Mouse (Mus musculus): ENCODE results near the gene Ssbp1.

Gene Ssbp1

GRCm38 (mm10) chr6:40470916-40471719, at the start of gene Ssbp1:
Gene Ssbp1 (plus strand): TSS chr6:40471352.
- peak; percentile 90 to 93 for DNase-seq

GRCm38 (mm10) chr6:40423013-40423412, 48.1 kb upstream of the Ssbp1 start:
- no peak for DNase-seq

- DNase-seq, result peak; percentile 51 to 59
Measured at GRCm38 (mm10) chr6:40423774-40424173, 47.4 kb upstream of the Ssbp1 start.

DNA sequence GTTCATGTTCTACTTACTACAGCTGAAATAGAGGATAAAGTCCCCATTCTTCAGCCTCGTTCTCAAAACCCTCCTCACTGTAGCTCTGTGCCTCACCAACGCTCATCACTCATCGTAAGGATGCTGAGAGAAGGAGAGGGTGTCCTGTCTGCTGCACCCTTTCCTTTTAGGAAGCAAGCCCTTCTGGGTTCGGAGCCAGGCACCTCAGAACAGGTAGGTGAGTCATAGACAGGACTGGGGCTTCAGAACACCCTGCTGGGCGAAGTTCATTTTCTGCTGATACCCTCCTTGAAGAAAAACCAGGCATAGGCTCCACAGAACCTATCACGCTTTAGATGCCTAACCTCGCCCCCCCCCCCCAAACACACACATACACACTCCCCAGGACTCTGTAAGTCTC, 43.7 kb upstream of the Ssbp1 start:
- no peak for DNase-seq

GRCm38 (mm10) chr6:40428696-40429095, 42.5 kb upstream of the Ssbp1 start:
- DNase-seq, result no peak

GRCm38 (mm10) chr6:40429521-40429931, 41.6 kb upstream of the Ssbp1 start:
- DNase-seq, result no peak

- DNase-seq, result no peak
Measured at GRCm38 (mm10) chr6:40430251-40430650, 40.9 kb upstream of the Ssbp1 start.

- DNase-seq, result no peak
Measured at GRCm38 (mm10) chr6:40430878-40431277, 40.3 kb upstream of the Ssbp1 start.

DNA sequence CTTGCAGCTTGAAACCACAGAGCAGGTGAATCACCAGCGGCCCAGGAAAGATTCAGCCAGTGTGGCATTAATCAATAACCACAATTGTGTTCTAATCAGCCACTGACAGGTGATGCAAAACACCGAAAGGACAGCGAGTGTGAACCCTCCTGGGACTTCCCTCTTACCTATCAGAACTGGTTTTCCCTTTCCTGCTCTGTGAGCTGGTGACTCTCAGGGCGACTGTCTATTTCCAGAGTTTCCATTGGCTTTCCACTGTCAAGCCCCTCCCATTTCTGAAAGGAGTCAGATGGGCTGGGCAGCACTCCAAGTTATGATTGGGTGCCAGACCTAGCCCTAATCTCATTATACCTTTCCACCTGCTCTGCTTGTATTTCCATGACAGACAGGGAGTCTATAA, 39.8 kb upstream of the Ssbp1 start:
- no peak for DNase-seq

GRCm38 (mm10) chr6:40431812-40432211, 39.3 kb upstream of the Ssbp1 start:
- no peak for DNase-seq

GRCm38 (mm10) chr6:40432346-40433275, 38.5 kb upstream of the Ssbp1 start:
- no peak for DNase-seq

DNA sequence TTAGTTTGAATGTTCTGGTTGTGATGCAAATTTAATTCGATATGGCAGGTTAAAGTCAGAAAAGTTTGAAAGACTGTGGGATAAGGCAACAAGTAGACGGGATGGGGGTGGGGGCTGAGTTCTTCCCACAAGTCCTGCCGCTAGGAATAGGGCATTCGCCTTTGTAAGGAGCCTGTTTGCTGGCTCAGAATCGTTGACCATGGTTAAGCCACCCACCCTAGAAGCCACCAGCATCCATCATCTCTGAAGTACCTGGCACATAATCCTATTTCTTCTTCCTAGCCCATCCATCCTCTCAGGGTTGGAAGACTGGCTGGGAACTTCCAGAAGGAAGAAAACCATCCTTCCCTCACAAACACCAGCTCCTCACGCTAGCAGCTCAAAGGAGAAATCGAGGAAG, 36.5 kb upstream of the Ssbp1 start:
- no peak for DNase-seq

GRCm38 (mm10) chr6:40435151-40436046, 35.8 kb upstream of the Ssbp1 start:
- peak; percentile 74 to 77 for DNase-seq

GRCm38 (mm10) chr6:40436047-40436483, 35.1 kb upstream of the Ssbp1 start, which contains the start of gene E330009J07Rik:
Gene E330009J07Rik (minus strand): TSS chr6:40436135.
- peak; percentile 86 for DNase-seq

DNA sequence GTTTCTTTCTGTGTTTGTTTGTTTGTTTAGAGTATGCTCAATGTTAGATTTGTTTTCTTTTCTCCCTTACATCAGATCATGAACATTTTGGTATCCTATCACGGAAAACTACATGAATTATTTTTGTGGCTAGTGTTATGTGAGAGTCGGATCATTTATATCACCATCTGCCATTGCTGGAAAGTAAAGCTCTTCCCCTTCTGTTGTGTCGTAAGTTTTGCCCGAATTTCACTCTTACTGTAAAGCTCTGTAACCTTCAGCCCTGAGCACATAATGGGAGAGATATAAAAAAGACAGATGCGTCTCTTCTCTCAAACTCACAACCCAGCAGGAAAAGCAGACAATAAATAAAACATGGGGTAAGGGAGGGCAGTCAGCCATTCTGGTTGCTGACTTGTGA, 32.2 kb upstream of the Ssbp1 start, which contains the start of gene Wee2:
Gene Wee2 (plus strand): TSS at position 153 of the 400 bp plus-strand sequence.
- DNase-seq, result no peak

DNA sequence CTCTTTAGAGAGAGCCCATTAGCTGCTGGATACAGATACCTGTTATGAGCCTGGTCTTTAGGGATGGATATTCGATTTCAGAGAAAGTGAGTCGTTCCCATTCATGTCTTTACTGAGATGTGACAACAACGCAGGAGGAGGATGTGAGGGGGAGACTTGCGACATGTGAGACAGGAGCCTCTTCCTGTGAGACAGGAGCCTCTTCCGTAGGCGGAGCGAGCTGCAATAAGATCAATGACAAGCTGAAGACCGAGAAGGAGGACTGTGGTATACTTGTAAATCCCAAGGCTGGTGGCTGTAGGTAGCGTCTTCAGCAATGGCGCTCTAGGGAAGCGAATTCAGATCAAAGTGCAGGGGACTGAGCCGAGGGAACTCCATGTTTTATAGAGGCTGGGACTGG, 31.4 kb upstream of the Ssbp1 start:
- DNase-seq, result peak; percentile 24 to 48

GRCm38 (mm10) chr6:40441276-40441675, 29.9 kb upstream of the Ssbp1 start:
- DNase-seq, result no peak

GRCm38 (mm10) chr6:40441755-40442154, 29.4 kb upstream of the Ssbp1 start:
- DNase-seq, result no peak

DNA sequence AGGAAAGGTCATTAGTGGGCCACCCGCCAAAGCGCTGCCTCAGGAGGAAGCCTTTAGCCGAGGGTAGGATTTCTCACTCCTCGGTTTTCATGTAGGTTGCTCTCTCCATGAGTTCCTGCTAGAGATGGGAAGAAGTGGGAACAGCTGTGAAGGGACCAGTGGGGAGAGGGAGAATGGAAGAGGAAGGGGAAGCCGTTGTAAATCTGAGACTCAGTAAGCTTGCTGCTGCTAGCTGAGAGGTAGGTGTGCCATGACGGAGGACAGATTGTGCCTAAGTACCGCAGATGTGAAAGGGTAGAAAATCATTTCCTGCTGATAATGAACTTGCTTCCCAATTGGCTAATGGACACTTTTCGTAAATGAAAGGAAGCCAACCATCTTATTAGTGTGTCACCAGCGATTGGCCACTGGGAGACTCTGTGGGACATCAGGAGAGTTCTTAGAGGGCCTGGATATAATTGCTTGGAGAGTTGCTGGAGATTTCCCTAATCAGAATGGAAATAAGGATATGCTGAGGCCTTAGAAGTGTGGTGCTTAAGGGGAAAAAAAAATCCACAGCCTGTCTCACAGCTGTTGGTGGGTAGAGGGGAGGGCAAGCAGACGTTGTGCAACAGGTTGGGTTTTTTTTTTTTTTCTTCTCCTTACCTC, 27.7 kb upstream of the Ssbp1 start:
- DNase-seq, result no peak

GRCm38 (mm10) chr6:40448626-40449025, 22.5 kb upstream of the Ssbp1 start:
- no peak for DNase-seq

DNA sequence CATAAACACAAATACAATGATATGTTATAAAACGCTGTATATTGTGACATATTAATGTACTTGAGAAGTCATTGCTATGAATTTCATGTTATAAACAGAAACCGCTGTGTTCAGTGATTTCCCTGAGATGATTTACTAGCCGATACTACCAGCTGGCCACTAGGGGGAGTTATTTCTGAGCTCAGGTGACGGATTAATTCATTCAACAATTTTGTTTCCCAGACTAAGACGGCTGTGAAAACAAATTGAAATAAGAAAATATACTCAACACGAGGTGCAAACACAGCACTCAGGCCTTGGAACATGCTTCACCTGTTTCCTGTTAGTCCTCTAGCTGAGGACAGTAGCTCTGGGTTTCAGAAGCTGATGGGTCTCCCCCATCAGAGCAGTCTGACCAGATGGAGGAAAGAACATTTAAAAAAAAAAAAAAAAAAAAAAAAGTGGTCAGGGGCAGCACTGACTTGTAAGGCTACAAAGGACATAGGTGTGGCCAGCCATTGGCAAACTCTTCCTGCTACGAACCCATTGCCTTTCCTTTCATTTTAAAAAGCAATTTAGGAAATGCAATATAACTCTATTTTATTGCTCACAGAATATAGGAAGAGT, 16.6 kb upstream of the Ssbp1 start:
- DNase-seq, result no peak

Measured in thymus, postnatal 36 days (tissue).